Mouse (Mus musculus): ENCODE results near the gene Apol7a. TPM values are rescaled to one million over a fixed set of nuclear protein-coding genes. Genes with fewer than 3 reads are reported as not detected.

Gene Apol7a
- polyA plus RNA-seq, 1 experiment from 2014 or later: 0.11 TPM

GRCm38 (mm10) chr15:77365700-77366570 is 33.0 kb downstream of the Apol7a start:
- H3K4me3 ChIP-seq (ENCODE audit: control insufficient read depth in 1 of 2, insufficient read depth in 1 of 2, low read depth in 1 of 2, low read length in 2 of 2): no peak overlapping the region
- H3K4me2 ChIP-seq (ENCODE audit: low read length): peak overlapping the region; percentile 76
- no peak for ATAC-seq (ENCODE audit: insufficient number of reproducible peaks, insufficient read depth, low FRiP score, low read depth)
- 47% methylated on average over 9 of the region's 9 CpGs for WGBS
- peak overlapping the region; percentile 25 to 88 for H3K27ac ChIP-seq (replicated peaks in 1 of 2; ENCODE audit: control insufficient read depth in 1 of 2, insufficient read depth in 1 of 2, low read depth in 2 of 2, low read length in 2 of 2)
- peak overlapping the region; percentile 73; the same call in 1 of the 2 replicates for H3K9ac ChIP-seq (ENCODE audit: low read length)
- no peaks in the 10 kb centered on the region for H3K9me3 ChIP-seq (ENCODE audit: control insufficient read depth, low read length)
- H3K27me3 ChIP-seq (ENCODE audit: control insufficient read depth, insufficient read depth, low read length): no peaks in the 10 kb centered on the region
- no peaks in the 10 kb centered on the region for H3K36me3 ChIP-seq (ENCODE audit: control insufficient read depth, insufficient read depth, low read length)
- H3K4me1 ChIP-seq (ENCODE audit: control insufficient read depth in 2 of 2, insufficient read depth in 2 of 2, low read length in 2 of 2): peaks cover 14 to 25% of the 10 kb centered on the region in 2 experiments

DNA sequence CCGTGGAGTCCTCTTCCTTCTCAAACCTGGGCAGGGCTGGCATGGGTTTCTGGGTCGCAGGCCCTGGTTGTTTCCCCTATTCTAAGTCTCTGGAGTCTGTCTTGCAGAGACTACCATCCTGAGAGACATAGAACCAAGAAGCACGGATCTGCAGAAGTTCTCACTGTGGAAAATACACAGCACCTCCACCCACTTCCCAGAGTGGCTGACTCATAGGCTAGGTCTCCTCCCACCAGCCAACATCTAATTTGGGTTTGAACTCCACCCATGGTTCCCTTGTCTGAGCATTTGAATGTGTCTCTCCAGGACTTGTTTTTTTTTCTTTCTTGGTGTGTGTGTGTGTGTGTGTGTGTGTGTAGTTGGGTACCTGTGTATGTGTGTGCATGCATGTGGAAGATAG is 34.9 kb downstream of the Apol7a start:
- WGBS: 62% methylated on average over 3 of the region's 3 CpGs
- ATAC-seq (ENCODE audit: insufficient number of reproducible peaks, insufficient read depth, low FRiP score, low read depth): no peak
- no peak overlapping the region for H3K27ac ChIP-seq (replicated peaks in 1 of 2; ENCODE audit: control insufficient read depth in 1 of 2, insufficient read depth in 1 of 2, low read depth in 2 of 2, low read length in 2 of 2)

GRCm38 (mm10) chr15:77363578-77363977 is 35.3 kb downstream of the Apol7a start:
- Histone ChIP-seq H3K4me3 (ENCODE audit: control insufficient read depth in 1 of 2, insufficient read depth in 1 of 2, low read depth in 1 of 2, low read length in 2 of 2) (no peak overlapping the region), H3K4me2 (ENCODE audit: low read length) (no peak overlapping the region), H3K36me3 (ENCODE audit: control insufficient read depth, insufficient read depth, low read length) (no peaks in the 10 kb centered on the region), H3K9ac (ENCODE audit: low read length) (no peak overlapping the region), H3K27me3 (ENCODE audit: control insufficient read depth, insufficient read depth, low read length) (no peaks in the 10 kb centered on the region), H3K4me1 (ENCODE audit: control insufficient read depth in 2 of 2, insufficient read depth in 2 of 2, low read length in 2 of 2) (peaks cover 21 to 34% of the 10 kb centered on the region in 2 experiments), H3K9me3 (ENCODE audit: control insufficient read depth, low read length) (no peaks in the 10 kb centered on the region), H3K27ac (replicated peaks in 1 of 2; ENCODE audit: control insufficient read depth in 1 of 2, insufficient read depth in 1 of 2, low read depth in 2 of 2, low read length in 2 of 2) (no peak overlapping the region)
- WGBS: 52% methylated on average over 6 of the region's 6 CpGs
- ATAC-seq (ENCODE audit: insufficient number of reproducible peaks, insufficient read depth, low FRiP score, low read depth): no peak

More for the DNA sequence above, 34.9 kb downstream of the Apol7a start:
- Histone ChIP-seq H3K9ac (ENCODE audit: low read length) (no peak overlapping the region), H3K36me3 (ENCODE audit: control insufficient read depth, insufficient read depth, low read length) (no peaks in the 10 kb centered on the region), H3K4me1 (ENCODE audit: control insufficient read depth in 2 of 2, insufficient read depth in 2 of 2, low read length in 2 of 2) (peaks cover 18 to 31% of the 10 kb centered on the region in 2 experiments), H3K4me2 (ENCODE audit: low read length) (no peak overlapping the region), H3K4me3 (ENCODE audit: control insufficient read depth in 1 of 2, insufficient read depth in 1 of 2, low read depth in 1 of 2, low read length in 2 of 2) (no peak overlapping the region), H3K9me3 (ENCODE audit: control insufficient read depth, low read length) (no peaks in the 10 kb centered on the region), H3K27me3 (ENCODE audit: control insufficient read depth, insufficient read depth, low read length) (no peaks in the 10 kb centered on the region)

DNA sequence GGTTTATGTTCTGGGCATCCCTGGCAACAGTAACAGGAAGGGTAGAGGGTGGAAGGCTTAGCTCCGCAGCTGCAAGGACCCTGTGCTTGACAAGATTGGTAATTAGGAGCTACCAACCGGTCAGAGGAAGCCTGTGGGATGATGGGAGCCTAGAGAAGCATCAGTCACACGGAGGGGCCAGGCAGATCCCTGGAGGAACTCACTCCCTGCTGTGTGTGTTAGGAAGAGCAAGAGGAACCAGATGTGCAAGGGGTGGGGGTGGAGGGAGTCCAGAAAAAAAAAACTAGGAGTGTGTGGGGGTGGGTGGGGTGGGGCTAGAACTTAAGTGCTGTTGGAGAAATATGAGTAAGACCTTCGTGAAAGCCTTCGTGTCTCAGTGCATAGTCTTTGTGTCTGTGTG is 36.0 kb downstream of the Apol7a start:
- H3K27me3 ChIP-seq (ENCODE audit: control insufficient read depth, insufficient read depth, low read length): no peaks in the 10 kb centered on the region
- H3K36me3 ChIP-seq (ENCODE audit: control insufficient read depth, insufficient read depth, low read length): no peaks in the 10 kb centered on the region
- WGBS: 30% methylated on average over 5 of the region's 5 CpGs
- no peak overlapping the region for H3K27ac ChIP-seq (replicated peaks in 1 of 2; ENCODE audit: control insufficient read depth in 1 of 2, insufficient read depth in 1 of 2, low read depth in 2 of 2, low read length in 2 of 2)
- no peak overlapping the region for H3K4me2 ChIP-seq (ENCODE audit: low read length)
- no peak overlapping the region for H3K9ac ChIP-seq (ENCODE audit: low read length)
- ATAC-seq (ENCODE audit: insufficient number of reproducible peaks, insufficient read depth, low FRiP score, low read depth): no peak
- H3K4me3 ChIP-seq (ENCODE audit: control insufficient read depth in 1 of 2, insufficient read depth in 1 of 2, low read depth in 1 of 2, low read length in 2 of 2): no peak overlapping the region
- H3K4me1 ChIP-seq (ENCODE audit: control insufficient read depth in 2 of 2, insufficient read depth in 2 of 2, low read length in 2 of 2): peaks cover 19 to 29% of the 10 kb centered on the region in 2 experiments; a peak in 3 of 4 replicates
- H3K9me3 ChIP-seq (ENCODE audit: control insufficient read depth, low read length): no peaks in the 10 kb centered on the region

DNA sequence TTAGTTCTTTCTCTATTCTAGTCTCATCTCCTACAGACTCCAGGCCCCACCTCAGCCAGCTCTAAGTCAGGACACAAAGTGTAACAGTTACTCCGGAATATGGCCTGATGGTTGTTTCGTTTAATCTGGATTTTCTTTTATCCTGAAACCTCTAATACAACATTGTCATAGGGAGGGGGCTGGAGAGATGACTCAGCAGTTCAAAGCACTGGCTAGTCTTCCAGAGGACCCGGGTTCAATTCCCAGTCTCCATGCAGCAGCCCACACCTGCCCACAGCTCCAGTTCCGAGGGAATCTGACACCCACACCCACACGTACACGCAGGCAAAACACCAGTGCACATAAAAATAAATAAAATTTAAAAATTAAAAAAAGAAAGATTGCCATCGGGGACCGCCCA is 39.0 kb downstream of the Apol7a start:
- Histone ChIP-seq H3K36me3 (ENCODE audit: control insufficient read depth, insufficient read depth, low read length) (no peaks in the 10 kb centered on the region), H3K4me3 (ENCODE audit: control insufficient read depth in 1 of 2, insufficient read depth in 1 of 2, low read depth in 1 of 2, low read length in 2 of 2) (no peak overlapping the region), H3K9ac (ENCODE audit: low read length) (no peak overlapping the region), H3K4me1 (ENCODE audit: control insufficient read depth in 2 of 2, insufficient read depth in 2 of 2, low read length in 2 of 2) (peaks cover 23 to 27% of the 10 kb centered on the region in 2 experiments), H3K9me3 (ENCODE audit: control insufficient read depth, low read length) (no peaks in the 10 kb centered on the region), H3K4me2 (ENCODE audit: low read length) (no peak overlapping the region), H3K27ac (replicated peaks in 1 of 2; ENCODE audit: control insufficient read depth in 1 of 2, insufficient read depth in 1 of 2, low read depth in 2 of 2, low read length in 2 of 2) (no peak overlapping the region), H3K27me3 (ENCODE audit: control insufficient read depth, insufficient read depth, low read length) (no peaks in the 10 kb centered on the region)
- ATAC-seq (ENCODE audit: insufficient number of reproducible peaks, insufficient read depth, low FRiP score, low read depth): no peak
- 92% methylated on average over 8 of the region's 8 CpGs for WGBS

- Histone ChIP-seq H3K9ac (ENCODE audit: low read length) (no peak overlapping the region), H3K27ac (replicated peaks in 1 of 2; ENCODE audit: control insufficient read depth in 1 of 2, insufficient read depth in 1 of 2, low read depth in 2 of 2, low read length in 2 of 2) (no peak overlapping the region), H3K4me3 (ENCODE audit: control insufficient read depth in 1 of 2, insufficient read depth in 1 of 2, low read depth in 1 of 2, low read length in 2 of 2) (no peak overlapping the region), H3K36me3 (ENCODE audit: control insufficient read depth, insufficient read depth, low read length) (no peaks in the 10 kb centered on the region), H3K27me3 (ENCODE audit: control insufficient read depth, insufficient read depth, low read length) (no peaks in the 10 kb centered on the region), H3K4me2 (ENCODE audit: low read length) (no peak overlapping the region), H3K9me3 (ENCODE audit: control insufficient read depth, low read length) (no peaks in the 10 kb centered on the region), H3K4me1 (ENCODE audit: control insufficient read depth in 2 of 2, insufficient read depth in 2 of 2, low read length in 2 of 2) (peaks cover 28 to 32% of the 10 kb centered on the region in 2 experiments)
- 59% methylated on average over 9 of the region's 9 CpGs for WGBS
- ATAC-seq (ENCODE audit: insufficient number of reproducible peaks, insufficient read depth, low FRiP score, low read depth): no peak
Observed at GRCm38 (mm10) chr15:77359486-77359885, 39.4 kb downstream of the Apol7a start.

DNA sequence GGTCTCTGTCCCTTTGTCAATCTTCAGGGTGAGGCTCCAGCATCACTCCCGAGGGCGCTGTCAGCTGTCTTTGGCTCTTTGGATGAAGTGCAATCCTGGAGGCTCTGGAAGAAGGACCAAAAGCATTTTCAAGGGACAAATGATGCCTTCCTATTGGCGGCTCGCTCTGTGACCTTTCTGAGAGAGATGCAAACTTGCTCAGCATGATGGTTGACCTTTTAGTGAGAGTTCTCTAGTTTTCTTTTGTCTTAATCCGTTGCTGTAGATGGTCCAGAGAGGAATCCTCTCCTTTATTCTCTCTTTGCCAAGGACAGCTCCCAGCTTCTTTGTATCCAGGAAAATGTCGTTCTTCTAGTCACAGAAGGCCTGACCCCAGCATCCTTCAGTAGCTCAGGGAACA is 39.8 kb downstream of the Apol7a start:
- ATAC-seq (ENCODE audit: insufficient number of reproducible peaks, insufficient read depth, low FRiP score, low read depth): no peak
- Histone ChIP-seq H3K27ac (replicated peaks in 1 of 2; ENCODE audit: control insufficient read depth in 1 of 2, insufficient read depth in 1 of 2, low read depth in 2 of 2, low read length in 2 of 2) (no peak overlapping the region), H3K9ac (ENCODE audit: low read length) (peak overlapping the region; percentile 65), H3K36me3 (ENCODE audit: control insufficient read depth, insufficient read depth, low read length) (no peaks in the 10 kb centered on the region), H3K27me3 (ENCODE audit: control insufficient read depth, insufficient read depth, low read length) (no peaks in the 10 kb centered on the region), H3K9me3 (ENCODE audit: control insufficient read depth, low read length) (no peaks in the 10 kb centered on the region), H3K4me1 (ENCODE audit: control insufficient read depth in 2 of 2, insufficient read depth in 2 of 2, low read length in 2 of 2) (peaks cover 29 to 36% of the 10 kb centered on the region in 2 experiments), H3K4me2 (ENCODE audit: low read length) (peak overlapping the region; percentile 64), H3K4me3 (ENCODE audit: control insufficient read depth in 1 of 2, insufficient read depth in 1 of 2, low read depth in 1 of 2, low read length in 2 of 2) (peak overlapping the region; percentile 25 to 26)
- WGBS: 33% methylated on average over 6 of the region's 6 CpGs
